Comparison of ENCODE assay signal across 31 mouse cellular contexts in the genomic region with DNA sequence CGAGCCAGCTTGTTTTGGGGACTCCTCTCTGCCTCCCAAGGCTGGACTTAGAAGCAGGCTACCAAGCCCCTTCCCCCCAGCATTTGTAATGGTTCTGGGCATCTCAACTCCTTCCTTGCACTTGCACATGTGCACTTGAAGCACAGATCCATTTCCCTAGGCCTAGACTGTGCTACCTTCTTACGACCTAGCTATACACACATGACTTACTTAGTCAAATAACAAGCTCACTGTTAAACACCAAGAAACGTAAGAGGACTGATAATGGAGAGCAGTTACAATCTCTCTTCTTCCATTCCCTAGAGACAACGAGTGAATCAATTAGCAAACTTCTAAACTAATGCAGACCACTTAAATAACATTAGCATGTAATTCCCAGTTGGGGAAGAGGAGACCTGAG.
DNase-seq lines count a peak whose midpoint lies in the region; ATAC-seq and TF ChIP-seq lines count a peak whose summit lies in the region.
"Had no signal": no experiment of that assay in that cellular context is flagged by ENCODE, and none has a peak within 500 bp of the region (broad histone marks: within the 10 kb centered on the region; RNA-seq: fewer than 3 reads in every experiment).

No protein-coding gene starts in this region.

- no peak for DNase-seq in hindbrain, embryonic 10.5 days (ENCODE audit: low spot score)
- no peak for DNase-seq in neural tube, embryonic 10.5 days (ENCODE audit: extremely low spot score, low spot score)
- no peak for DNase-seq in left cerebral cortex, adult 9 months (ENCODE audit: low spot score in 2 of 2)
- DNase-seq: adrenal gland, adult 2 months; adrenal gland, postnatal 14 days; B cell, adult 2 months; cerebellum, adult 11 months; cerebellum, adult 2 months; cerebellum, postnatal 10 days; cerebellum, postnatal 36 days; embryo, embryonic 11 days; gastrocnemius, postnatal 10 days; gastrocnemius, postnatal 36 days; heart, adult 2 months; heart, postnatal 14 days; heart, postnatal 4 days had no signal

- H3K36me3 ChIP-seq in hindbrain, embryonic 15.5 days: no peaks in the 10 kb centered on the region
- H3K36me3 ChIP-seq in hindbrain, embryonic 10.5 days: no peaks in the 10 kb centered on the region
- H3K36me3 ChIP-seq in neural tube, embryonic 13.5 days: no peaks in the 10 kb centered on the region
- H3K36me3 ChIP-seq: embryonic facial prominence, embryonic 10.5 days; embryonic facial prominence, embryonic 13.5 days; forebrain, embryonic 12.5 days; forebrain, embryonic 15.5 days; G1E; heart, embryonic 10.5 days; heart, embryonic 13.5 days had no signal

- ATAC-seq in hindbrain, embryonic 15.5 days (ENCODE audit: low FRiP score, low read depth): peak; percentile 48; the same call in 1 of the 2 replicates
- ATAC-seq in neural tube, embryonic 13.5 days (ENCODE audit: low read depth): peak; percentile 61
- ATAC-seq: forebrain, embryonic 15.5 days; hindbrain, embryonic 16.5 days; inflammation-experienced regulatory T-cells, adult 6 months; intestine, embryonic 16.5 days had no signal

- H3K27me3 ChIP-seq in hindbrain, embryonic 15.5 days: no peaks in the 10 kb centered on the region
- no peaks in the 10 kb centered on the region for H3K27me3 ChIP-seq in hindbrain, embryonic 10.5 days (ENCODE audit: insufficient read depth, poor library complexity, severe bottlenecking)
- no peaks in the 10 kb centered on the region for H3K27me3 ChIP-seq in neural tube, embryonic 13.5 days
- H3K27me3 ChIP-seq: CH12.LX; embryonic facial prominence, embryonic 13.5 days; forebrain, embryonic 12.5 days; forebrain, embryonic 15.5 days; heart, embryonic 13.5 days had no signal

- no peak overlapping the region; the same call in 1 of the 2 replicates for H3K27ac ChIP-seq in hindbrain, embryonic 15.5 days (replicated peaks)
- H3K27ac ChIP-seq in hindbrain, embryonic 10.5 days: no peak overlapping the region
- H3K27ac ChIP-seq in neural tube, embryonic 13.5 days (replicated peaks): peak overlapping the region; percentile 42; the same call in 1 of the 2 replicates
- H3K27ac ChIP-seq in olfactory bulb, adult 2 months (ENCODE audit: insufficient read depth, low read depth, low read length): peak overlapping the region; percentile 43
- H3K27ac ChIP-seq: embryonic facial prominence, embryonic 10.5 days; embryonic facial prominence, embryonic 13.5 days; forebrain, embryonic 12.5 days; forebrain, embryonic 15.5 days; heart, adult 2 months; heart, embryonic 10.5 days; heart, embryonic 13.5 days had no signal

- no peak for TF ChIP-seq POLR2A in olfactory bulb, adult 2 months (IDR thresholded peaks at IDR 0.05; ENCODE audit: insufficient read depth, low read depth, low read length)

- TF ChIP-seq CTCF in olfactory bulb, adult 2 months (IDR thresholded peaks at IDR 0.05; ENCODE audit: insufficient read depth, low read depth, low read length): no peak

- H3K4me3 ChIP-seq in hindbrain, embryonic 15.5 days: no peak overlapping the region
- no peak overlapping the region for H3K4me3 ChIP-seq in hindbrain, embryonic 10.5 days
- H3K4me3 ChIP-seq in neural tube, embryonic 13.5 days: no peak overlapping the region
- no peak overlapping the region for H3K4me3 ChIP-seq in olfactory bulb, adult 2 months (ENCODE audit: insufficient read depth, low read depth, low read length)
- H3K4me3 ChIP-seq: embryonic facial prominence, embryonic 10.5 days; embryonic facial prominence, embryonic 13.5 days; erythroblast, embryonic 14.5 days; forebrain, embryonic 12.5 days; forebrain, embryonic 15.5 days; heart, adult 2 months; heart, embryonic 10.5 days; heart, embryonic 13.5 days had no signal

- 69% methylated on average over 4 of the region's 4 CpGs for WGBS in hindbrain, embryonic 15.5 days
- WGBS in hindbrain, embryonic 10.5 days: 81% methylated on average over 4 of the region's 4 CpGs
- WGBS in neural tube, embryonic 13.5 days: 64% methylated on average over 4 of the region's 4 CpGs
- WGBS in olfactory bulb, adult 2 months: 38% methylated on average over 4 of the region's 4 CpGs

- no peak overlapping the region for H3K4me2 ChIP-seq in hindbrain, embryonic 15.5 days
- no peak overlapping the region for H3K4me2 ChIP-seq in neural tube, embryonic 13.5 days
- H3K4me2 ChIP-seq: embryonic facial prominence, embryonic 13.5 days; forebrain, embryonic 12.5 days; forebrain, embryonic 15.5 days; heart, embryonic 13.5 days had no signal

- H3K9ac ChIP-seq in hindbrain, embryonic 15.5 days: no peak overlapping the region
- no peak overlapping the region for H3K9ac ChIP-seq in neural tube, embryonic 13.5 days
- H3K9ac ChIP-seq: embryonic facial prominence, embryonic 13.5 days; forebrain, embryonic 12.5 days; forebrain, embryonic 15.5 days; heart, embryonic 13.5 days had no signal

- peaks cover 18% of the 10 kb centered on the region for H3K4me1 ChIP-seq in hindbrain, embryonic 15.5 days (replicated peaks)
- H3K4me1 ChIP-seq in hindbrain, embryonic 10.5 days (replicated peaks): peaks cover 19% of the 10 kb centered on the region
- H3K4me1 ChIP-seq in neural tube, embryonic 13.5 days (replicated peaks): peaks cover 22% of the 10 kb centered on the region
- H3K4me1 ChIP-seq in olfactory bulb, adult 2 months (ENCODE audit: control insufficient read depth, insufficient read depth, low read length): peaks cover 40% of the 10 kb centered on the region

- no peaks in the 10 kb centered on the region for H3K9me3 ChIP-seq in hindbrain, embryonic 15.5 days
- H3K9me3 ChIP-seq in hindbrain, embryonic 10.5 days: no peaks in the 10 kb centered on the region
- H3K9me3 ChIP-seq in neural tube, embryonic 13.5 days: no peaks in the 10 kb centered on the region
- H3K9me3 ChIP-seq: embryonic facial prominence, embryonic 10.5 days; embryonic facial prominence, embryonic 13.5 days; forebrain, embryonic 12.5 days; forebrain, embryonic 15.5 days; G1E; heart, embryonic 10.5 days; heart, embryonic 13.5 days had no signal

Comparison
In these comparisons a context has a peak if more than half of its experiments do, and no peak if none do; other contexts are left out.
1. H3K27ac ChIP-seq: peak in neural tube, embryonic 13.5 days (single experiment) and olfactory bulb, adult 2 months (single experiment); none in hindbrain, embryonic 15.5 days (single experiment) and hindbrain, embryonic 10.5 days (single experiment).